Mouse (Mus musculus) olfactory bulb, adult 2 months (tissue): ENCODE measurements around the gene Colgalt1. TPM values are rescaled to one million over a fixed set of nuclear protein-coding genes. Genes with fewer than 3 reads are reported as not detected.

Source experiments
- H3K27ac ChIP-seq: fragments of 200-500 bp; 2 replicates; pipeline ENCODE4 v1.5.1; 2012; ENCODE audit warnings: low read depth, low read length; ENCODE audit not compliant: insufficient read depth
- H3K4me1 ChIP-seq: fragments of 200-500 bp; 2 replicates; pipeline ENCODE4 v1.6.1; 2012; ENCODE audit warnings: low read length; ENCODE audit not compliant: control insufficient read depth, insufficient read depth
- H3K4me3 ChIP-seq: fragments of 200-500 bp; 2 replicates; pipeline ENCODE4 v1.5.1; 2012; ENCODE audit warnings: mild to moderate bottlenecking, low read depth, low read length, moderate library complexity; ENCODE audit not compliant: insufficient read depth
- CTCF ChIP-seq: fragments of 200-500 bp; IDR thresholded peaks from 2 replicates; pipeline ENCODE4 v1.5.1; 2012; ENCODE audit warnings: low read depth, mild to moderate bottlenecking, low read length, moderate library complexity; ENCODE audit not compliant: insufficient read depth
- POLR2A ChIP-seq: fragments of 200-500 bp; IDR thresholded peaks from 2 replicates; pipeline ENCODE4 v1.6.1; 2012; ENCODE audit warnings: mild to moderate bottlenecking, low read depth, low read length, moderate library complexity; ENCODE audit not compliant: insufficient read depth
- WGBS: fragments of 180-500 bp; shearing (Covaris S2); methylation state at CpG from one replicate; pipeline ENCODE4 v1.1.7; 2018; 5-methylcytosine and 5-hydroxymethylcytosine counted together
- polyA plus RNA-seq: library from polyadenylated mRNA; stranded (reverse); fragments of >200 nt; gene quantifications from 2 replicates; pipeline ENCODE4 v1.2.4, GENCODE M21; 2012; ENCODE audit warnings: low replicate concordance; ENCODE audit not compliant: missing spikeins, insufficient read depth, insufficient read length

Colgalt1 gene
- polyA plus RNA-seq, 1 experiment: not detected

GRCm38 (mm10) chr8:71579476-71579875 lies 31.3 kb upstream of the Colgalt1 start:
- Histone ChIP-seq H3K4me3 (no peak overlapping the region), H3K27ac (peak overlapping the region; percentile 42), H3K4me1 (peaks cover 38% of the 10 kb centered on the region)
- TF ChIP-seq POLR2A (no peak), CTCF (no peak)
- WGBS: 71% methylated on average over 14 of the region's 14 CpGs

DNA sequence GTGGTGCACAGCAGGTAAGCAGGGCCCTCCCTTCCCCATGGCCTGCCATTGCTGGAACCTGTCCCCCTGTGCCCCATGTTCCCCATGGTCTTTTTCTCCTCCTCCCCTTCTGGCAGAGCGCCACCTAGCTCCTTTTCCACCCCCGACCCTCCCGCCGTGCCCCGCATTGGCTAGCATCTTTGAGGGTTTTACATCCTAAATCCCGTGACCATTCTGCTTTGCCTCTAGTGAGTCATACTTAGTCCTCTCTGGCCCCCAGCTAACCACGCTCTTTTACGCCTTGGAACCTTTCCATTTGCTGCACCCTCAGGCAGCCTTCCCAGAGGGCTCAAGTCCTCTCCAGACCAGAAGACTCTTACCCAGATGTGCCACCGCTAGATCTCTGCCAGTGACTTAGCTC lies 30.6 kb upstream of the Colgalt1 start:
- 21% methylated on average over 9 of the region's 9 CpGs for WGBS
- H3K27ac ChIP-seq: peak overlapping the region; percentile 42
- peaks cover 36% of the 10 kb centered on the region for H3K4me1 ChIP-seq
- H3K4me3 ChIP-seq: 0 out of 2 replicates have a peak overlapping the region, but pooled peaks have one; percentile 4
- TF ChIP-seq CTCF (no peak), POLR2A (no peak)

- TF ChIP-seq POLR2A (no peak), CTCF (peak; percentile 43; the same call in 1 of the 2 replicates)
- 75% methylated on average over 2 of the region's 2 CpGs for WGBS
- peaks cover 9% of the 10 kb centered on the region for H3K4me1 ChIP-seq
- no peak overlapping the region for H3K4me3 ChIP-seq
- no peak overlapping the region for H3K27ac ChIP-seq
These were observed 23.9 kb upstream of the Colgalt1 start for GRCm38 (mm10) chr8:71586891-71587290.

- Histone ChIP-seq H3K4me3 (no peak overlapping the region), H3K27ac (no peak overlapping the region), H3K4me1 (peaks cover 18% of the 10 kb centered on the region)
- 60% methylated on average over 3 of the region's 3 CpGs for WGBS
- TF ChIP-seq POLR2A (no peak), CTCF (no peak)
These were observed 22.0 kb upstream of the Colgalt1 start for GRCm38 (mm10) chr8:71588762-71589161.

GRCm38 (mm10) chr8:71591017-71591416 lies 19.8 kb upstream of the Colgalt1 start:
- WGBS: 9% methylated on average over 5 of the region's 5 CpGs
- peaks cover 30% of the 10 kb centered on the region for H3K4me1 ChIP-seq
- H3K4me3 ChIP-seq: peak overlapping the region; percentile 70
- TF ChIP-seq CTCF (no peak), POLR2A (no peak)
- H3K27ac ChIP-seq: no peak overlapping the region

GRCm38 (mm10) chr8:71591471-71592373 lies 19.1 kb upstream of the Colgalt1 start, which contains the start of gene Pgls:
Gene Pgls (plus strand): TSS chr8:71592176.
- peak within 1 kb of the TSS; percentile 94 for H3K27ac ChIP-seq
- TF ChIP-seq POLR2A: peak; percentile 90
- TF ChIP-seq CTCF: no peak
- under 1% methylated on average over 71 of the region's 71 CpGs for WGBS
- H3K4me3 ChIP-seq: peak within 1 kb of the TSS; percentile 70
- H3K4me1 ChIP-seq: peaks cover 35% of the 10 kb centered on the region

- WGBS: 3% methylated on average over 60 of the region's 60 CpGs
These were observed 18.2 kb upstream of the Colgalt1 start for GRCm38 (mm10) chr8:71592374-71593170.

DNA sequence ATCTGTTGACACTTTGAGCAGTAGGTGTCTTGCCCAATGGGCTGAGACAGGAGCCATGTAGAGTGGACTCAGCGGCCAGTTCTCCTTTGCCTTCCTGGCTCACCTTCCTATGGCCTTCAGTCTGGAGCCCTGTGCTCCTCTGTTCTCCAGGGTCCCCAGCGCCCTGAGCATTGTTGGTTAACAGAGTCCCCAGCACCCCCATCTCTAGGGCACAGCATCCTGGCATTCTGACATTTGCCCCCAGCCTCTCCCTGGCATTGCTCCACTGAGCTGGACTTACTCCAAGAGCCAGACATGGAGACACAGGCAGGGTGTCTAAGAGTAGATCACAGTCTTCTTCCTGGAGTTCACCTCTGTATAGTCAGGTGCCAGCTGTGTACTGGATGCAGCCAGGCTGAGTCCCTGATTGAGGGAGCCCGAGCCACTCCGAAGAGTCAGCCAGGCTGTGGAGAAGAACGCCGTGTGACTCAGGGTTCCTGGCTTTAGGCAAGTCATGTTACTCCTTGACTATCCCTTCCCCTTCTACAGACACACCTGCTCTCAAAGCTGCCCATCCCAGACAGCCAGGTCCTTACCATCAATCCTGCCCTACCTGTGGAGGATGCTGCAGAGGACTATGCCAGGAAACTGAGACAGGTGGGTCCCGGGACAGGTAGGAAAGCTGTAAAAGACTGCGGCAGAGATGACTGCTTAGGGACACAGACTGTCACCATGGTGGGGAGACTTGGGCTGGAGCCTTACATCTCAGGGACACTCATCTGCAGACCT lies 17.1 kb upstream of the Colgalt1 start:
- H3K4me1 ChIP-seq: peaks cover 35% of the 10 kb centered on the region
- 89% methylated on average over 8 of the region's 8 CpGs for WGBS
- no peak overlapping the region for H3K4me3 ChIP-seq
- TF ChIP-seq CTCF: no peak
- no peak overlapping the region for H3K27ac ChIP-seq

More at GRCm38 (mm10) chr8:71592374-71593170, 18.2 kb upstream of the Colgalt1 start:
- peak overlapping the region; percentile 70 for H3K4me3 ChIP-seq
- peak overlapping the region; percentile 94 for H3K27ac ChIP-seq
- H3K4me1 ChIP-seq: peaks cover 35% of the 10 kb centered on the region
- TF ChIP-seq CTCF (no peak), POLR2A (no peak; the same call in 1 of the 2 replicates)

DNA sequence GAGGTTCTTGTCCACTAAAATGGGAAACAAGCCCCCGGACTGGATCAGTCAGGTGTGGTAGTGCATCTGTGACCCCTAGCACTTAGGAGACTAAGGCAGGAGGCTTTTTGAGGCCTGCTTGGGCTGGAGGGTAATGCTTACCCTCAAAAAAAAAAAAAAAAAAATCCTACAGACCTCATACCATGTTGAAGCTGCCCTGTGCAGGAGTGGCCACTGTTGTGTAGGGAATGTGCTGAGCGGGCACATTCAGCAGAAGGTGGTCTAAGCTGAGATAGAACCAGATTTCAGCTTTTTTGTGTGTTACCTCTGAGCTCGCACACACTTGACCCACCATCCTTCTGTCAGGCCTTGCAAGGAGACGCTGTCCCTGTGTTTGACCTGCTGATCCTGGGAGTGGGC lies 16.5 kb upstream of the Colgalt1 start:
- no peak overlapping the region for H3K4me3 ChIP-seq
- H3K4me1 ChIP-seq: peaks cover 35% of the 10 kb centered on the region
- H3K27ac ChIP-seq: no peak overlapping the region
- 96% methylated on average over 4 of the region's 4 CpGs for WGBS
- TF ChIP-seq CTCF (no peak), POLR2A (no peak)
